Mouse (Mus musculus): Measurements from ENCODE around the gene Cltb. TPM values are rescaled to one million over a fixed set of nuclear protein-coding genes. Genes with fewer than 3 reads are reported as not detected.

The Cltb gene
- total and polyA plus RNA-seq, 2 experiments from 2014 or later, result 184 to 318 TPM

- no peak for ATAC-seq
- 0 out of 2 replicates have a peak, but pooled peaks cover 9% of the 10 kb centered on the region for H3K36me3 ChIP-seq (ENCODE audit: insufficient read depth, low read length)
- TF ChIP-seq CTCF (IDR thresholded peaks at IDR 0.05; ENCODE audit: low read depth), result no peak
- H3K9me3 ChIP-seq (ENCODE audit: low read length), result no peaks in the 10 kb centered on the region
- peak overlapping the region; percentile 74 for H3K4me2 ChIP-seq (ENCODE audit: low read depth, low read length)
- H3K27me3 ChIP-seq (ENCODE audit: insufficient read depth, low read length), result no peaks in the 10 kb centered on the region
- peak overlapping the region; percentile 19 for H3K4me3 ChIP-seq (ENCODE audit: low read length)
- 8% methylated on average over 1 of the region's 1 CpGs for WGBS
- H3K27ac ChIP-seq, result peak overlapping the region; percentile 46; the same call in 1 of the 2 replicates
- DNase-seq (ENCODE audit: low spot score), result no peak
- H3K9ac ChIP-seq (replicated peaks; ENCODE audit: low read length), result peak overlapping the region; percentile 44
- H3K4me1 ChIP-seq (ENCODE audit: insufficient read depth, low read length), result peaks cover 20% of the 10 kb centered on the region
Observed at GRCm38 (mm10) chr13:54609301-54609700, 1.8 kb downstream of the Cltb start.

- H3K4me2 ChIP-seq (ENCODE audit: low read depth, low read length), result peak overlapping the region; percentile 74
- H3K9me3 ChIP-seq (ENCODE audit: low read length), result no peaks in the 10 kb centered on the region
- peak; percentile 41; the same call in 1 of the 2 replicates for ATAC-seq
- peak; percentile 61 for DNase-seq (ENCODE audit: low spot score)
- TF ChIP-seq CTCF (IDR thresholded peaks at IDR 0.05; ENCODE audit: low read depth), result no peak
- 6% methylated on average over 8 of the region's 8 CpGs for WGBS
- peaks cover 20% of the 10 kb centered on the region for H3K4me1 ChIP-seq (ENCODE audit: insufficient read depth, low read length)
- H3K36me3 ChIP-seq (ENCODE audit: insufficient read depth, low read length), result 0 out of 2 replicates have a peak, but pooled peaks cover 9% of the 10 kb centered on the region
- H3K4me3 ChIP-seq (ENCODE audit: low read length), result peak overlapping the region; percentile 19
- H3K9ac ChIP-seq (replicated peaks; ENCODE audit: low read length), result peak overlapping the region; percentile 44
- no peaks in the 10 kb centered on the region for H3K27me3 ChIP-seq (ENCODE audit: insufficient read depth, low read length)
- H3K27ac ChIP-seq, result peak overlapping the region; percentile 46
Observed at GRCm38 (mm10) chr13:54608666-54609065, 2.5 kb downstream of the Cltb start.

GRCm38 (mm10) chr13:54608002-54608401 is 3.1 kb downstream of the Cltb start:
- WGBS, result 45% methylated on average over 3 of the region's 3 CpGs
- Histone ChIP-seq H3K4me1 (ENCODE audit: insufficient read depth, low read length) (peaks cover 20% of the 10 kb centered on the region), H3K9ac (replicated peaks; ENCODE audit: low read length) (no peak overlapping the region)

DNA sequence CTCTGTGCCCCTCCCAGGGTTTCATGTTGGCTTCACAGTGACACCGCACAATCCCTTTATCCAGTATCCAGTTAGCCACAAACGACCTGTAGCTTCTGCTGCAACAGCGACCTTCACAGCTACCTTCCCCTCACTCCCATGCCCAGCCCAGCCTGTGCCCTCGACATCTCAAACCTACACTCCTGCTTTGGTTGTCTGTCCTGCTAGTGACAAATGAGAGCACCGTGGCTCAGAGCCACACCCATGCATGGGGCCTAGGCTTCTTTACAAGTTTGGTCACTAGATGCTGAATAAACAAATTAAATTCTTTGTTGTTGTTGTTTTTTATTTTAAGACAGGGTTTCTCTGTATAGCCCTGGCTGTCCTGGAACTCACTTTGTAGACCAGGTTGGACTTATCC is 3.9 kb downstream of the Cltb start:
- H3K36me3 ChIP-seq (ENCODE audit: insufficient read depth, low read length), result 0 out of 2 replicates have a peak, but pooled peaks cover 13% of the 10 kb centered on the region
- H3K27ac ChIP-seq, result no peak overlapping the region
- DNase-seq (ENCODE audit: low spot score) (no peak), ATAC-seq (no peak)
- no peaks in the 10 kb centered on the region for H3K27me3 ChIP-seq (ENCODE audit: insufficient read depth, low read length)
- H3K4me3 ChIP-seq (ENCODE audit: low read length), result no peak overlapping the region
- no peak overlapping the region for H3K9ac ChIP-seq (replicated peaks; ENCODE audit: low read length)
- WGBS, result 72% methylated on average over 5 of the region's 5 CpGs
- H3K4me2 ChIP-seq (ENCODE audit: low read depth, low read length), result no peak overlapping the region
- no peak for TF ChIP-seq CTCF (IDR thresholded peaks at IDR 0.05; ENCODE audit: low read depth)
- no peaks in the 10 kb centered on the region for H3K9me3 ChIP-seq (ENCODE audit: low read length)
- H3K4me1 ChIP-seq (ENCODE audit: insufficient read depth, low read length), result peaks cover 20% of the 10 kb centered on the region

More at GRCm38 (mm10) chr13:54608002-54608401, 3.1 kb downstream of the Cltb start:
- Histone ChIP-seq H3K9me3 (ENCODE audit: low read length) (no peaks in the 10 kb centered on the region), H3K4me2 (ENCODE audit: low read depth, low read length) (peak overlapping the region; percentile 74), H3K36me3 (ENCODE audit: insufficient read depth, low read length) (0 out of 2 replicates have a peak, but pooled peaks cover 13% of the 10 kb centered on the region), H3K4me3 (ENCODE audit: low read length) (0 out of 2 replicates have a peak overlapping the region, but pooled peaks have one; percentile 19), H3K27me3 (ENCODE audit: insufficient read depth, low read length) (no peaks in the 10 kb centered on the region), H3K27ac (no peak overlapping the region)
- no peak for ATAC-seq
- DNase-seq (ENCODE audit: low spot score), result no peak
- TF ChIP-seq CTCF (IDR thresholded peaks at IDR 0.05; ENCODE audit: low read depth), result no peak

DNA sequence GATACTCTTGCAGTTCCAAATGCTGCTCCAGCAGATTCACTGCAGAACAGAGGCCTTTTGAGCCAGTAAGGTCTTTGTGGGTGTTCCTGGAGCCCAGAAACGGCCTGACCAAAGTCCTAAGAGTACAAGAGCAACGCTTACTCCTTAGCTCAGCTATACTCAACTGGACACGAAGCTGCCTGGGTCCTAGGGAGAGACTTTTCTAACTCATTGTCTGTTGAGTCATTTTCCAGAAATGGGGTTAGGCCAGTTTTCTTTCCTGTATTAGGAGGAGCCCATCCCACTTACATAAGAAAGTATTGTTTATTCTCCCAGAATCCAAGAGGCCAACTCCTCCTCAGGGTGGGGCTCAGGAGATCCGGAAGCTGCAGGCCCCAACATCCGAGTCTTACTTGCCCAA is 5.7 kb downstream of the Cltb start:
- H3K4me3 ChIP-seq (ENCODE audit: low read length), result no peak overlapping the region
- WGBS, result 78% methylated on average over 5 of the region's 5 CpGs
- DNase-seq (ENCODE audit: low spot score), result no peak
- peaks cover 20% of the 10 kb centered on the region for H3K4me1 ChIP-seq (ENCODE audit: insufficient read depth, low read length)
- TF ChIP-seq CTCF (IDR thresholded peaks at IDR 0.05; ENCODE audit: low read depth), result no peak
- ATAC-seq, result no peak
- no peak overlapping the region for H3K27ac ChIP-seq
- H3K4me2 ChIP-seq (ENCODE audit: low read depth, low read length), result no peak overlapping the region
- H3K9me3 ChIP-seq (ENCODE audit: low read length), result no peaks in the 10 kb centered on the region
- H3K27me3 ChIP-seq (ENCODE audit: insufficient read depth, low read length), result no peaks in the 10 kb centered on the region
- H3K36me3 ChIP-seq (ENCODE audit: insufficient read depth, low read length), result peaks cover 20% of the 10 kb centered on the region; the same call in 1 of the 2 replicates
- no peak overlapping the region for H3K9ac ChIP-seq (replicated peaks; ENCODE audit: low read length)

GRCm38 (mm10) chr13:54604221-54604620 is 6.9 kb downstream of the Cltb start:
- H3K27me3 ChIP-seq (ENCODE audit: insufficient read depth, low read length), result no peaks in the 10 kb centered on the region
- no peaks in the 10 kb centered on the region for H3K9me3 ChIP-seq (ENCODE audit: low read length)
- H3K4me1 ChIP-seq (ENCODE audit: insufficient read depth, low read length), result peaks cover 13% of the 10 kb centered on the region
- no peak overlapping the region for H3K27ac ChIP-seq
- H3K4me2 ChIP-seq (ENCODE audit: low read depth, low read length), result no peak overlapping the region
- peaks cover 20% of the 10 kb centered on the region; the same call in 1 of the 2 replicates for H3K36me3 ChIP-seq (ENCODE audit: insufficient read depth, low read length)
- no peak for DNase-seq (ENCODE audit: low spot score)
- 52% methylated on average over 4 of the region's 4 CpGs for WGBS
- H3K9ac ChIP-seq (replicated peaks; ENCODE audit: low read length), result no peak overlapping the region
- ATAC-seq, result no peak
- TF ChIP-seq CTCF (IDR thresholded peaks at IDR 0.05; ENCODE audit: low read depth), result no peak
- no peak overlapping the region for H3K4me3 ChIP-seq (ENCODE audit: low read length)

GRCm38 (mm10) chr13:54603501-54603900 is 7.6 kb downstream of the Cltb start:
- ATAC-seq (no peak), DNase-seq (ENCODE audit: low spot score) (peak; percentile 16)
- Histone ChIP-seq H3K4me1 (ENCODE audit: insufficient read depth, low read length) (peaks cover 6% of the 10 kb centered on the region), H3K27me3 (ENCODE audit: insufficient read depth, low read length) (no peaks in the 10 kb centered on the region), H3K36me3 (ENCODE audit: insufficient read depth, low read length) (peaks cover 21% of the 10 kb centered on the region; the same call in 1 of the 2 replicates), H3K27ac (no peak overlapping the region), H3K4me2 (ENCODE audit: low read depth, low read length) (no peak overlapping the region), H3K4me3 (ENCODE audit: low read length) (no peak overlapping the region), H3K9me3 (ENCODE audit: low read length) (no peaks in the 10 kb centered on the region), H3K9ac (replicated peaks; ENCODE audit: low read length) (no peak overlapping the region)
- TF ChIP-seq CTCF (IDR thresholded peaks at IDR 0.05; ENCODE audit: low read depth), result no peak

Measured in hindbrain, postnatal 0 days (tissue).